Mouse (Mus musculus) cerebellum, adult 11-12 months (tissue): ENCODE data around the gene Grhl3.

Source experiments
- DNase-seq: peaks from one replicate; pipeline ENCODE4 v3.0.0; 2022

Gene Grhl3

GRCm38 (mm10) chr4:135526039-135526710, 47.3 kb downstream of the Grhl3 start:
- no peak for DNase-seq

- DNase-seq: no peak
Observed at GRCm38 (mm10) chr4:135525057-135525456, 48.4 kb downstream of the Grhl3 start.

- no peak for DNase-seq
Observed at GRCm38 (mm10) chr4:135523939-135524338, 49.5 kb downstream of the Grhl3 start.

- no peak for DNase-seq
Observed at GRCm38 (mm10) chr4:135520421-135520820, 53.0 kb downstream of the Grhl3 start.

GRCm38 (mm10) chr4:135518135-135518534, 55.3 kb downstream of the Grhl3 start:
- no peak for DNase-seq

- DNase-seq: no peak
Observed at GRCm38 (mm10) chr4:135516351-135517316, 56.8 kb downstream of the Grhl3 start.

GRCm38 (mm10) chr4:135514925-135515324, 58.5 kb downstream of the Grhl3 start:
- no peak for DNase-seq

- DNase-seq: no peak
Observed at GRCm38 (mm10) chr4:135513865-135514264, 59.6 kb downstream of the Grhl3 start.

GRCm38 (mm10) chr4:135509515-135509914, 63.9 kb downstream of the Grhl3 start:
- DNase-seq: no peak

GRCm38 (mm10) chr4:135508419-135509039, 64.9 kb downstream of the Grhl3 start:
- no peak for DNase-seq

GRCm38 (mm10) chr4:135507547-135508350, 65.7 kb downstream of the Grhl3 start:
- DNase-seq: no peak

- no peak for DNase-seq
Observed at GRCm38 (mm10) chr4:135505794-135506193, 67.6 kb downstream of the Grhl3 start.

GRCm38 (mm10) chr4:135501587-135501986, 71.8 kb downstream of the Grhl3 start:
- no peak for DNase-seq

- DNase-seq: no peak
Observed at GRCm38 (mm10) chr4:135499831-135500230, 73.6 kb downstream of the Grhl3 start.

GRCm38 (mm10) chr4:135498136-135498535, 75.3 kb downstream of the Grhl3 start:
- no peak for DNase-seq

GRCm38 (mm10) chr4:135495810-135496209, 77.6 kb downstream of the Grhl3 start:
- DNase-seq: peak; percentile 53

GRCm38 (mm10) chr4:135495397-135495791, 78.0 kb downstream of the Grhl3 start:
- no peak for DNase-seq

- peak; percentile 97 for DNase-seq
Observed at GRCm38 (mm10) chr4:135494521-135495396, 78.7 kb downstream of the Grhl3 start, which contains the start of the genes Stpg1 and Nipal3. TSS of gene Stpg1 (plus strand) at chr4:135494790. TSS of gene Nipal3 (minus strand) at chr4:135495038.

- peak; percentile 74 for DNase-seq
Observed at GRCm38 (mm10) chr4:135493691-135494520, 79.5 kb downstream of the Grhl3 start.

- DNase-seq: no peak
Observed at GRCm38 (mm10) chr4:135493271-135493670, 80.2 kb downstream of the Grhl3 start.
